Mouse (Mus musculus) ES-E14 (cell line): ENCODE data around the gene Syt7. TPM values are rescaled to one million over a fixed set of nuclear protein-coding genes. Genes with fewer than 3 reads are reported as not detected.
A peak's percentile ranks its signal among the peaks of the same experiment; 100 is the strongest.

Experiments
- DNase-seq: peaks from one replicate; pipeline ENCODE4 v3.0.0-alpha.2; 2013; ENCODE audit warnings: low read depth, low spot score
- H3K27ac ChIP-seq: 2 replicates; pipeline ENCODE4 v1.5.1; 2012; ENCODE audit warnings: low read depth, mild to moderate bottlenecking, low read length, moderate library complexity, mixed read lengths; ENCODE audit not compliant: poor library complexity, insufficient read depth, severe bottlenecking
- H3K36me3 ChIP-seq: 2 replicates; pipeline ENCODE4 v1.6.1; 2012; ENCODE audit warnings: mild to moderate bottlenecking, low read length, moderate library complexity, mixed read lengths; ENCODE audit not compliant: control insufficient read depth, poor library complexity, insufficient read depth, severe bottlenecking
- H3K4me1 ChIP-seq, 2 experiments: fragments of 150-350 bp in 1 of 2; sonication (generic) in 1 of 2; 2 replicates each; pipeline ENCODE4 v1.6.1; 2012; ENCODE audit warnings: low read length in 2 of 2, mild to moderate bottlenecking in 1 of 2, mixed read lengths in 1 of 2; ENCODE audit not compliant: control insufficient read depth in 2 of 2, insufficient read depth in 2 of 2, poor library complexity in 1 of 2
- H3K4me3 ChIP-seq, 2 experiments: fragments of 150-350 bp in 1 of 2; sonication (generic) in 1 of 2; 2 replicates each; pipeline ENCODE4 v1.5.1; 2012; ENCODE audit warnings: low read length in 2 of 2, low read depth in 1 of 2, mild to moderate bottlenecking in 1 of 2, mixed read lengths in 1 of 2; ENCODE audit not compliant: insufficient read depth in 1 of 2, poor library complexity in 1 of 2, severe bottlenecking in 1 of 2
- H3K9ac ChIP-seq: 2 replicates; pipeline ENCODE4 v1.6.1; 2012; ENCODE audit warnings: low read depth, mild to moderate bottlenecking, low read length, mixed read lengths; ENCODE audit not compliant: poor library complexity, insufficient read depth, severe bottlenecking
- H3K9me3 ChIP-seq: fragments of 150-350 bp; sonication (generic); 2 replicates; pipeline ENCODE4 v1.6.1; 2012; ENCODE audit warnings: low read depth, mild to moderate bottlenecking, low read length; ENCODE audit not compliant: control insufficient read depth, insufficient read depth
- CHD2 ChIP-seq: IDR thresholded peaks from 2 replicates; pipeline ENCODE4 v1.6.1; 2014; ENCODE audit warnings: mild to moderate bottlenecking, low read depth, low read length, inconsistent platforms
- HCFC1 ChIP-seq: IDR thresholded peaks from 2 replicates; pipeline ENCODE4 v1.6.1; 2012; ENCODE audit warnings: low read length, inconsistent platforms, borderline replicate concordance; ENCODE audit not compliant: insufficient read depth
- MAFK ChIP-seq: IDR thresholded peaks from 2 replicates; pipeline ENCODE4 v1.6.1; 2014; ENCODE audit warnings: mild to moderate bottlenecking, low read depth, low read length, inconsistent platforms; ENCODE audit not compliant: insufficient read depth
- ZC3H11A ChIP-seq: IDR thresholded peaks from 2 replicates; pipeline ENCODE4 v1.6.1; 2012; ENCODE audit warnings: low read depth, mild to moderate bottlenecking, inconsistent platforms, low read length, borderline replicate concordance
- ZNF384 ChIP-seq: IDR thresholded peaks from 2 replicates; pipeline ENCODE4 v1.6.1; 2012; ENCODE audit warnings: low read depth, low read length, inconsistent platforms
- in situ Hi-C, 2 experiments: fragments of 600-800 bp; cut with MboI; formaldehyde crosslinking; loops; one replicate each; pipeline ENCODE4 v1.15.1; 2025; ENCODE audit warnings: low sequenced_read_pairs in 2 of 2, inconsistent platforms in 1 of 2; ENCODE audit not compliant: unreplicated experiment in 2 of 2
- total RNA-seq: library from RNA; depleted of rRNA; stranded (reverse); fragments of 300-350 nt; gene quantifications from 2 replicates; pipeline ENCODE4 v1.2.3, GENCODE M21; 2012

Gene Syt7
- total RNA-seq, 1 experiment = 2.6 TPM

GRCm38 (mm10) chr19:10373191-10373590 lies 15.7 kb upstream of the Syt7 start:
- Histone ChIP-seq H3K9me3 (no peaks in the 10 kb centered on the region), H3K27ac (no peak overlapping the region), H3K4me1 (peaks cover 2 to 13% of the 10 kb centered on the region in 2 experiments; a peak in 1 of 4 replicates), H3K9ac (no peak overlapping the region), H3K36me3 (no peaks in the 10 kb centered on the region), H3K4me3 (no peak overlapping the region)
- DNase-seq = no peak
- TF ChIP-seq CHD2 (no peak), MAFK (peak; percentile 60; the same call in 1 of the 2 replicates), HCFC1 (no peak), ZNF384 (no peak)
- in situ Hi-C loops = no loop called here

GRCm38 (mm10) chr19:10375260-10375659 lies 13.6 kb upstream of the Syt7 start:
- Histone ChIP-seq H3K4me1 (peaks cover 2 to 15% of the 10 kb centered on the region in 2 experiments; a peak in 1 of 4 replicates), H3K36me3 (no peaks in the 10 kb centered on the region), H3K9ac (no peak overlapping the region), H3K9me3 (no peaks in the 10 kb centered on the region), H3K4me3 (no peak overlapping the region), H3K27ac (no peak overlapping the region)
- in situ Hi-C loops = no loop called here
- no peak for TF ChIP-seq HCFC1
- no peak for TF ChIP-seq ZNF384
- no peak for TF ChIP-seq ZC3H11A
- no peak for TF ChIP-seq MAFK
- TF ChIP-seq CHD2 = no peak
- DNase-seq = no peak

GRCm38 (mm10) chr19:10379978-10380377 lies 8.9 kb upstream of the Syt7 start:
- Histone ChIP-seq H3K4me1 (peaks cover 0 to 21% of the 10 kb centered on the region in 2 experiments; a peak in 2 of 4 replicates), H3K27ac (no peak overlapping the region), H3K36me3 (no peaks in the 10 kb centered on the region), H3K4me3 (no peak overlapping the region), H3K9me3 (no peaks in the 10 kb centered on the region), H3K9ac (no peak overlapping the region)
- DNase-seq = no peak
- in situ Hi-C loops = no loop called here
- no peak for TF ChIP-seq ZNF384
- TF ChIP-seq ZC3H11A = no peak
- no peak for TF ChIP-seq MAFK
- TF ChIP-seq CHD2 = no peak
- no peak for TF ChIP-seq HCFC1

GRCm38 (mm10) chr19:10387660-10388059 lies 1.2 kb upstream of the Syt7 start:
- Histone ChIP-seq H3K4me1 (peaks cover 0 to 11% of the 10 kb centered on the region in 2 experiments; a peak in 2 of 4 replicates), H3K27ac (no peak overlapping the region), H3K9ac (no peak overlapping the region), H3K36me3 (no peaks in the 10 kb centered on the region), H3K4me3 (no peak overlapping the region), H3K9me3 (no peaks in the 10 kb centered on the region)
- no peak for DNase-seq
- in situ Hi-C loops = no loop called here
- TF ChIP-seq MAFK = no peak
- no peak for TF ChIP-seq ZNF384
- TF ChIP-seq CHD2 = no peak
- no peak for TF ChIP-seq ZC3H11A
- no peak for TF ChIP-seq HCFC1

GRCm38 (mm10) chr19:10389391-10390098 lies 655 bp downstream of the Syt7 start:
- Histone ChIP-seq H3K27ac (no peak overlapping the region), H3K9me3 (no peaks in the 10 kb centered on the region), H3K36me3 (no peaks in the 10 kb centered on the region), H3K4me1 (peaks cover 0 to 22% of the 10 kb centered on the region in 2 experiments; a peak in 2 of 4 replicates), H3K9ac (peak overlapping the region; percentile 78), H3K4me3 (peak overlapping the region; percentile 73 to 78)
- no peak for DNase-seq
- in situ Hi-C loops = no loop called here
- TF ChIP-seq MAFK (no peak), CHD2 (no peak), ZC3H11A (no peak), HCFC1 (no peak), ZNF384 (no peak)
